Mouse (Mus musculus): ENCODE results near the gene 4933434E20Rik. TPM values are rescaled to one million over a fixed set of nuclear protein-coding genes. Genes with fewer than 3 reads are reported as not detected.

Gene 4933434E20Rik
- polyA plus RNA-seq, 1 experiment from 2014 or later: 165 TPM

DNA sequence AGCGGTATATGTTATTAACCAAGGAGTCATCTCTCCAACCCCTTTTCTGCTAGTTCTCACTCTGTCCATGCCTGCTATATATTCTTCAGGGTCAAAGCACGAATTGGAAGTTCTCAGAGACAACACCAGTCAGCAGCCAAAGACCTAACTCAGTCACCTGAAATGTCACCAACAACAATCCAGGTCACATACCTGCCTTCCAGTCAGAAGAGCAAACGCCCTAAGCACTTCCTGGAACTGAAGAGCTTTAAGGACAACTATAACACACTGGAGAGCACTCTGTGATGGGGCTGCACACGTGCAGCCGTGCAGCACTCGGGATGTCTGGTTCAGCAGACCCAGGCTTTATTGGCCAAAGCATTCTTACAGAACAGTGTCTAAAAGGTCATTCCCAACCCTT lies 10.1 kb downstream of the 4933434E20Rik start:
- no peak overlapping the region for H3K4me3 ChIP-seq (ENCODE audit: low read depth, low read length)
- no peaks in the 10 kb centered on the region for H3K4me1 ChIP-seq (ENCODE audit: control insufficient read depth, insufficient read depth, low read length)
- 88% methylated on average over 6 of the region's 6 CpGs for WGBS (ENCODE audit: insufficient replicate concordance)
- H3K27me3 ChIP-seq (ENCODE audit: control insufficient read depth, insufficient read depth, low read length): no peaks in the 10 kb centered on the region
- no peak overlapping the region for H3K4me2 ChIP-seq
- H3K36me3 ChIP-seq (ENCODE audit: control insufficient read depth, insufficient read depth, low read length): peaks cover 19% of the 10 kb centered on the region
- no peaks in the 10 kb centered on the region for H3K9me3 ChIP-seq (replicated peaks; ENCODE audit: control insufficient read depth, low read length)
- H3K9ac ChIP-seq (ENCODE audit: low read depth, low read length): no peak overlapping the region
- no peak overlapping the region for H3K27ac ChIP-seq (ENCODE audit: low read depth, low read length)
- ATAC-seq (replicated peaks; ENCODE audit: insufficient number of reproducible peaks, low FRiP score, low TSS enrichment): no peak

DNA sequence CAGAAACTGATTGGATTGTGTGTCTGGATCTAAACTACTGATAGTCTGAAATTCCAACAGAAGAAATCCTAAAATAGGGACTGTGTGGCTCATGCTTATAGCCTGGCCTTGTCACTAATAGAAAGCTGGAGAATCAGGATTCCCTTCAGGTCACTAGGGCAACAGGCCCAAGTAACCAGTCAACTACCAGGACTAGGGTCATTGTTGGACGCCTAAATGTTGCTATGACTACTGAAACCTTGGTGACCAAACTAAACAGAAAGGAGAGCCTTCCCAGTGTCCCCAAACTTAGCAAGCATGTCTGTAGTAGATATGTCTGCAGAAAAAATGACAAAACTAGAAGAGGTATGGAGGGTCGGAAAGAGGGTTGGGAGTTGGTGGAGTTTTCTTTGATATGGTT lies 11.1 kb downstream of the 4933434E20Rik start:
- no peak for ATAC-seq (replicated peaks; ENCODE audit: insufficient number of reproducible peaks, low FRiP score, low TSS enrichment)
- H3K9ac ChIP-seq (ENCODE audit: low read depth, low read length): no peak overlapping the region
- WGBS (ENCODE audit: insufficient replicate concordance): 63% methylated on average over 2 of the region's 2 CpGs
- H3K27ac ChIP-seq (ENCODE audit: low read depth, low read length): no peak overlapping the region
- H3K9me3 ChIP-seq (replicated peaks; ENCODE audit: control insufficient read depth, low read length): no peaks in the 10 kb centered on the region
- no peaks in the 10 kb centered on the region for H3K4me1 ChIP-seq (ENCODE audit: control insufficient read depth, insufficient read depth, low read length)
- H3K27me3 ChIP-seq (ENCODE audit: control insufficient read depth, insufficient read depth, low read length): no peaks in the 10 kb centered on the region
- no peak overlapping the region for H3K4me2 ChIP-seq
- no peak overlapping the region for H3K4me3 ChIP-seq (ENCODE audit: low read depth, low read length)
- H3K36me3 ChIP-seq (ENCODE audit: control insufficient read depth, insufficient read depth, low read length): peaks cover 10% of the 10 kb centered on the region

DNA sequence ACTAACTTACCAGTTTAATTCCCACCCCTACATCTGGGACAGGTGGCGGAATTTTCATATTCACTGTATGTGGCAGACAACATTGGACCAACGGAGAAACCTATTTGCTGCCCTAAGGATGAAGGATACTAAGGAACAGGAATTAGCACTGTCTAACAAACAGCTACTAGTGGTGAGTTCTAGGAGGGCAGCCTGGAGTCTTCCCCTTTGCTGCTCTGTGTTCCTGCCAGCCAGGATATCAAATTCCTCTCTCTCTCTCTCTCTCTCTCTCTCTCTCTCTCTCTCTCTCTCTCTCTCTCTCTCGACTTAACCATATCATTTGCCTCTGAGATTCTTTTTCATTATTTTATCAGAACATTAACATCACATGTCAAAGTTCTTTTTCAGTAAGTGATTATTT lies 12.9 kb downstream of the 4933434E20Rik start:
- Histone ChIP-seq H3K27me3 (ENCODE audit: control insufficient read depth, insufficient read depth, low read length) (no peaks in the 10 kb centered on the region), H3K4me2 (no peak overlapping the region), H3K4me1 (ENCODE audit: control insufficient read depth, insufficient read depth, low read length) (no peaks in the 10 kb centered on the region), H3K9me3 (replicated peaks; ENCODE audit: control insufficient read depth, low read length) (no peaks in the 10 kb centered on the region), H3K27ac (ENCODE audit: low read depth, low read length) (no peak overlapping the region), H3K9ac (ENCODE audit: low read depth, low read length) (no peak overlapping the region), H3K4me3 (ENCODE audit: low read depth, low read length) (no peak overlapping the region), H3K36me3 (ENCODE audit: control insufficient read depth, insufficient read depth, low read length) (peaks cover 6% of the 10 kb centered on the region)
- ATAC-seq (replicated peaks; ENCODE audit: insufficient number of reproducible peaks, low FRiP score, low TSS enrichment): no peak
- 73% methylated on average over 3 of the region's 3 CpGs for WGBS (ENCODE audit: insufficient replicate concordance)

DNA sequence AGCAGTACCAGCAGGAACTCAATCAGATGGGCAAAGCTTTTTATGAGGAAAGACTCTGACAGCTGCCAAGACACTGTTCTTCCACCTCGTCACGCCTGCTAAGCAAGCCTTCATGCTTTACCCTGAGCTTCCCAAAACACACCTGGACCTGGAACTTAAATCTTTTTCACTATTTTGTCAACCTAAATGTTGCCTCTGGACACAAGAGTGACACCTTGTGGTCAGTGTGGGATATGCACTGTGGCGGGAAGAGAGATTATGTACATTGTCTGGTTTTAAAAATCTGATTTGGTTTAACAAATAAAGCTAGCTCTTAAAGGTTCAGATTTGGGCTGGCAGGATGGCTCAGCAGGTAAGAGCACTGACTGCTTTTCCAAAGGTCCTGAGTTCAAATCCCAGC lies 14.1 kb downstream of the 4933434E20Rik start:
- Histone ChIP-seq H3K4me2 (no peak overlapping the region), H3K27me3 (ENCODE audit: control insufficient read depth, insufficient read depth, low read length) (no peaks in the 10 kb centered on the region), H3K9me3 (replicated peaks; ENCODE audit: control insufficient read depth, low read length) (no peaks in the 10 kb centered on the region), H3K9ac (ENCODE audit: low read depth, low read length) (no peak overlapping the region), H3K36me3 (ENCODE audit: control insufficient read depth, insufficient read depth, low read length) (peaks cover 6% of the 10 kb centered on the region), H3K4me3 (ENCODE audit: low read depth, low read length) (no peak overlapping the region), H3K27ac (ENCODE audit: low read depth, low read length) (no peak overlapping the region), H3K4me1 (ENCODE audit: control insufficient read depth, insufficient read depth, low read length) (no peaks in the 10 kb centered on the region)
- WGBS (ENCODE audit: insufficient replicate concordance): 62% methylated on average over 3 of the region's 3 CpGs
- no peak for ATAC-seq (replicated peaks; ENCODE audit: insufficient number of reproducible peaks, low FRiP score, low TSS enrichment)

DNA sequence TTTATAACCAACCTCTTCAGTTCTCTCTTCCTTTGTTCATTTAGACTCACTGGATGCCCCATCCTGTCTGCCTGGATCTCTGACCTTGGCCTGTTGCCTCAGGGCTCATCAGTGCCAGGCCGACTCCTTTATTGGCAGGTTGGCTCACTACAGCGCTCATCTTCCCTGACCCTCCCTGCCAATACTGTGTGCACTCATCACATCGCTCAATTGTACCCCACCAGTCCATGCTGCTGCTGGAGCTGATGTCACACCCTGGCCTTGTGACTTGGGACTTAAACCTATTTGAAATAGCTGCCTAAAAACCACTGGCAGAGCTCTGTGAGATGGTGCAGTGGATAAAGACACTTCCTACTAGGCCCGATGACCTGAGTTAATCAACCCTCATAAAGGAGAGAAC lies 16.4 kb downstream of the 4933434E20Rik start:
- ATAC-seq (replicated peaks; ENCODE audit: insufficient number of reproducible peaks, low FRiP score, low TSS enrichment): no peak
- no peak overlapping the region for H3K27ac ChIP-seq (ENCODE audit: low read depth, low read length)
- no peak overlapping the region for H3K4me2 ChIP-seq
- no peaks in the 10 kb centered on the region for H3K4me1 ChIP-seq (ENCODE audit: control insufficient read depth, insufficient read depth, low read length)
- no peak overlapping the region for H3K4me3 ChIP-seq (ENCODE audit: low read depth, low read length)
- no peaks in the 10 kb centered on the region for H3K9me3 ChIP-seq (replicated peaks; ENCODE audit: control insufficient read depth, low read length)
- H3K9ac ChIP-seq (ENCODE audit: low read depth, low read length): no peak overlapping the region
- H3K27me3 ChIP-seq (ENCODE audit: control insufficient read depth, insufficient read depth, low read length): no peaks in the 10 kb centered on the region
- H3K36me3 ChIP-seq (ENCODE audit: control insufficient read depth, insufficient read depth, low read length): no peaks in the 10 kb centered on the region
- WGBS (ENCODE audit: insufficient replicate concordance): 81% methylated on average over 4 of the region's 4 CpGs

DNA sequence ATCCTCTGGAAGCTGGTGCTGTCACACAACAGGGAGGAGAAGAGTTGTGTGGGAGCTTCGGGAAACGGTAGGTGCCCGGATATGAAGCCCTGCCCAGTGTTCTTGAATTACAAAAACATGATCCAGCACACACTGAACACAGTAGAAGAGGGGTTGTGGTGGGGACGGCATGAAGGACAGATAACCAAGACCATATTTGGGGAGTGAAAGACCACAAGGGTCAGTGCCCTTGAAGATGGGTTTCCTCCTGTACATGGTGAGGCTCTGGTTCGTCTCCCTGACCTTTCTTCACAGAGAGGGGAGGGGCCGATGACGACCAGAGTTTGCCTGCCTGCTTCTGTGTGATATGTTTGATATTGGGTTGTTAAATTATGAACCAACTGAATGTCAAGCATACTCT lies 18.3 kb downstream of the 4933434E20Rik start:
- Histone ChIP-seq H3K27me3 (ENCODE audit: control insufficient read depth, insufficient read depth, low read length) (no peaks in the 10 kb centered on the region), H3K4me1 (ENCODE audit: control insufficient read depth, insufficient read depth, low read length) (no peaks in the 10 kb centered on the region)
- no peak for ATAC-seq (replicated peaks; ENCODE audit: insufficient number of reproducible peaks, low FRiP score, low TSS enrichment)

DNA sequence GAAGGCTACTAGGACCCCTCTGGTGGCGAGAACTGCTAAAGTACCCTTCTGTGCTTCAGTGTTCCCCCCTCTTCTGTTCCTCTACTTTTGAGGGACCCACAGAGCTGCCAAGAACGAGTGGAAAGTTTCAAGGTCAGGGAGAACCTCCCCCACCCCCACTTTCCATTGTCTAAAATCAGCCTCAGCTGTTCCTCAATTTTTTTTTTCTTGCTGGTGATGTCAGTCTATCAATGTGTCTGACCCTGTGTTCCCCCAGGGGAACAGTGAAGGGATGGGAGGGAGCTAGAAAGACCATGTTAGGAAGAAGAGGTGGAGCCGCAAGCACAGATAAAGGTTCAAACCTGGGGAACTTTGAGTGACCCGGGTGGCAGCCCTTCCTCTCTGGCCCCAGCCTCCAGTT lies 20.9 kb downstream of the 4933434E20Rik start, which contains the start of gene Tpm3:
TSS of gene Tpm3 (plus strand) at position 356 of the 400 bp plus-strand sequence.
- Histone ChIP-seq H3K4me2 (no peak within 1 kb of the TSS), H3K27ac (ENCODE audit: low read depth, low read length) (no peak within 1 kb of the TSS), H3K4me1 (ENCODE audit: control insufficient read depth, insufficient read depth, low read length) (peaks cover 3% of the 10 kb centered on the region; the same call in 1 of the 2 replicates), H3K27me3 (ENCODE audit: control insufficient read depth, insufficient read depth, low read length) (no peaks in the 10 kb centered on the region), H3K9me3 (replicated peaks; ENCODE audit: control insufficient read depth, low read length) (no peaks in the 10 kb centered on the region), H3K4me3 (ENCODE audit: low read depth, low read length) (no peak within 1 kb of the TSS), H3K36me3 (ENCODE audit: control insufficient read depth, insufficient read depth, low read length) (no peaks in the 10 kb centered on the region), H3K9ac (ENCODE audit: low read depth, low read length) (no peak within 1 kb of the TSS)
- WGBS (ENCODE audit: insufficient replicate concordance): 49% methylated on average over 4 of the region's 4 CpGs
- no peak for ATAC-seq (replicated peaks; ENCODE audit: insufficient number of reproducible peaks, low FRiP score, low TSS enrichment)

More for the DNA sequence above, 18.3 kb downstream of the 4933434E20Rik start:
- no peaks in the 10 kb centered on the region for H3K9me3 ChIP-seq (replicated peaks; ENCODE audit: control insufficient read depth, low read length)
- no peak overlapping the region for H3K9ac ChIP-seq (ENCODE audit: low read depth, low read length)
- H3K4me2 ChIP-seq: no peak overlapping the region
- no peak overlapping the region for H3K27ac ChIP-seq (ENCODE audit: low read depth, low read length)
- H3K4me3 ChIP-seq (ENCODE audit: low read depth, low read length): no peak overlapping the region
- no peaks in the 10 kb centered on the region for H3K36me3 ChIP-seq (ENCODE audit: control insufficient read depth, insufficient read depth, low read length)
- 67% methylated on average over 7 of the region's 7 CpGs for WGBS (ENCODE audit: insufficient replicate concordance)

DNA sequence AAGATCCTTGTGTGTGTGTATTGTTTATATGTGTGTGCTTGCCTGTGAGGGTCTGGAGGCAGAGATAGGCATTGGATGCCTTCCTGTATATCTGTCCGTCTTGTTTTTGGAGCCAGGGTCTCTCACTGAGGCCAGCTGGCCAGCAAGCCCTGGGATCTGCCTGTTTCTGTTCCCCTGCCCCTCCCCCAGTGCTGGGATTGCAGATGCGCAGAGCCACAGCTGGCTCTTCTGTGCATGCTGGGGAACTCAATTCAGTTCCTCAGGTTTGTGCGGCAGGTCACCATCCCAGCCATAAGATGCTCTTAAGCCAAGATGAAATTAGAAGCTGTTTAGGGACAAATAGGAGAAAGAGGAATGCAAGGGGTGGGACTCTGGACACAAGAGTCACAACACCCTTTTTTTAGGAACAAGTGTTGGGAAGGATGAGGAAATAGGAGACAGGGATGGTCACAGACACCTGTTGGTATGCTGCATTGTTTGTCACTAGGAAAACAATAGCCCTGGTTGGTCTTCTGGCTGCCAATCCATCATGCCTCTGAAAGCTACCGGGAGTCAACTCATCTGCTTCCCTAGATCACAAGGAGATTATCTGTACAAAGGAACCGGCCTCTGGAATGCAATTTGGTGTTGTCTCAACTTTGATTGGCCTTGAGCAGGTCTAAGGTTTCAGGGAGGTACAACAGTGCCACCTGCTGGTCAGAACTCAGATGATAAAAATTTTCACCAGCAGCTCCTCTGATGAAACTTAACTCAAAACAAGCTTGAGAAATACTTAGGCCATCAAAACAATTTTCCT lies 25.7 kb downstream of the 4933434E20Rik start:
- Histone ChIP-seq H3K4me3 (ENCODE audit: low read depth, low read length) (no peak overlapping the region), H3K27ac (ENCODE audit: low read depth, low read length) (no peak overlapping the region), H3K36me3 (ENCODE audit: control insufficient read depth, insufficient read depth, low read length) (no peaks in the 10 kb centered on the region), H3K9me3 (replicated peaks; ENCODE audit: control insufficient read depth, low read length) (no peaks in the 10 kb centered on the region), H3K4me1 (ENCODE audit: control insufficient read depth, insufficient read depth, low read length) (peaks cover 21% of the 10 kb centered on the region), H3K27me3 (ENCODE audit: control insufficient read depth, insufficient read depth, low read length) (no peaks in the 10 kb centered on the region), H3K4me2 (peak overlapping the region; percentile 36; the same call in 1 of the 2 replicates), H3K9ac (ENCODE audit: low read depth, low read length) (no peak overlapping the region)
- 14% methylated on average over 5 of the region's 5 CpGs for WGBS (ENCODE audit: insufficient replicate concordance)
- no peak for ATAC-seq (replicated peaks; ENCODE audit: insufficient number of reproducible peaks, low FRiP score, low TSS enrichment)

DNA sequence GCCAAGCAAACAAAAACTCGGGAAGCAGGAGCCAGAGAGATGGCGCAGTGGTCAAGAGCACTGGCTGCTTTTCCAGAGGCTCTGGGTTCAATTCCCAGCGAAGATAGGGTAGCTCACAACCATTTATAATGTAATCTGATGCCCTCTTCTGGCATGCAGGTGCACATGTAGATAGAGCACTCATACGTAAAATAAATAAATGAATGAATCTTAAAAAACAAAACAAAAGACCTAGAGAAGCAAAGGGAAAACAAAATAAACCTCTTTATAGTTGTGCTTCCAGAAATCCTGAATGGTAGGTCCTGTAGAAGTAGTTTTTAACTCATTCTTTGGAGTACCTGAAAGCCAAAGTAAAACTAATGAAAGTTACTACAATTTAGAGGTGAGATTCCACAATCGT lies 26.8 kb downstream of the 4933434E20Rik start:
- ATAC-seq (replicated peaks; ENCODE audit: insufficient number of reproducible peaks, low FRiP score, low TSS enrichment): no peak
- H3K9me3 ChIP-seq (replicated peaks; ENCODE audit: control insufficient read depth, low read length): no peaks in the 10 kb centered on the region
- H3K27ac ChIP-seq (ENCODE audit: low read depth, low read length): no peak overlapping the region
- H3K36me3 ChIP-seq (ENCODE audit: control insufficient read depth, insufficient read depth, low read length): no peaks in the 10 kb centered on the region
- H3K4me3 ChIP-seq (ENCODE audit: low read depth, low read length): no peak overlapping the region
- no peak overlapping the region for H3K9ac ChIP-seq (ENCODE audit: low read depth, low read length)
- H3K4me1 ChIP-seq (ENCODE audit: control insufficient read depth, insufficient read depth, low read length): peaks cover 31% of the 10 kb centered on the region
- no peaks in the 10 kb centered on the region for H3K27me3 ChIP-seq (ENCODE audit: control insufficient read depth, insufficient read depth, low read length)
- WGBS (ENCODE audit: insufficient replicate concordance): 48% methylated on average over 5 of the region's 5 CpGs
- no peak overlapping the region for H3K4me2 ChIP-seq
